Mouse (Mus musculus) midbrain, embryonic 16.5 days (tissue): ENCODE data around the gene Ccdc105. TPM values are rescaled to one million over a fixed set of nuclear protein-coding genes. Genes with fewer than 3 reads are reported as not detected.

Experiments used
- ATAC-seq: fragments of 200-750 bp; cut with Nextera tagmentation; 2 replicates; pipeline ENCODE4 v1.8.0; 2017; ENCODE audit warnings: moderate TSS enrichment
- H3K27ac ChIP-seq: fragments of 300-500 bp; sonication (generic); 2 replicates; pipeline ENCODE4 v1.5.1; 2014; ENCODE audit warnings: mild to moderate bottlenecking, low read length, mixed read lengths
- H3K27me3 ChIP-seq: fragments of 300-500 bp; sonication (generic); 2 replicates; pipeline ENCODE4 v1.6.1; 2014; ENCODE audit warnings: low read depth, low read length, mixed read lengths; ENCODE audit not compliant: control insufficient read depth, insufficient read depth
- H3K36me3 ChIP-seq: fragments of 300-500 bp; sonication (generic); 2 replicates; pipeline ENCODE4 v1.6.1; 2014; ENCODE audit warnings: mild to moderate bottlenecking, low read length, moderate library complexity, mixed read lengths; ENCODE audit not compliant: control insufficient read depth, insufficient read depth
- H3K4me1 ChIP-seq: fragments of 300-500 bp; sonication (generic); 2 replicates; pipeline ENCODE4 v1.6.1; 2014; ENCODE audit warnings: mild to moderate bottlenecking, low read length, mixed read lengths; ENCODE audit not compliant: control insufficient read depth, insufficient read depth
- H3K4me2 ChIP-seq: fragments of 300-500 bp; sonication (generic); 2 replicates; pipeline ENCODE4 v1.6.1; 2014; ENCODE audit warnings: mild to moderate bottlenecking, low read length, mixed read lengths
- H3K4me3 ChIP-seq: fragments of 300-500 bp; sonication (generic); 2 replicates; pipeline ENCODE4 v1.5.1; 2014; ENCODE audit warnings: low read depth, mild to moderate bottlenecking, low read length, moderate library complexity, mixed read lengths
- H3K9ac ChIP-seq: fragments of 300-500 bp; sonication (generic); 2 replicates; pipeline ENCODE4 v1.6.1; 2014; ENCODE audit warnings: low read depth, low read length, mixed read lengths
- H3K9me3 ChIP-seq: fragments of 300-500 bp; sonication (generic); replicated peaks from 2 replicates; pipeline ENCODE4 v1.6.1; 2014; ENCODE audit warnings: mild to moderate bottlenecking, low read length, mixed read lengths; ENCODE audit not compliant: control insufficient read depth, poor library complexity, severe bottlenecking
- WGBS: fragments of 180-500 bp; shearing (Covaris S2); extraction: QIAGEN DNeasy Blood & Tissue Kit; methylation state at CpG from one replicate; pipeline ENCODE4 v1.1.7; 2014; 5-methylcytosine and 5-hydroxymethylcytosine counted together
- polyA plus RNA-seq: library from polyadenylated mRNA; unstranded; fragments of >200 nt; fragmentation: Nextera tagmentation; extraction: Ambion mirVana; gene quantifications from 2 replicates; pipeline ENCODE4 v1.2.1, GENCODE M21; 2015

The Ccdc105 gene
- polyA plus RNA-seq, 1 experiment from 2014 or later = 0.65 TPM

- Histone ChIP-seq H3K27me3 (no peaks in the 10 kb centered on the region), H3K9ac (no peak overlapping the region), H3K36me3 (no peaks in the 10 kb centered on the region), H3K4me1 (no peaks in the 10 kb centered on the region), H3K4me3 (no peak overlapping the region), H3K27ac (no peak overlapping the region), H3K4me2 (no peak overlapping the region), H3K9me3 (no peaks in the 10 kb centered on the region)
- no peak for ATAC-seq
- WGBS = 71% methylated on average over 2 of the region's 2 CpGs
Observed at GRCm38 (mm10) chr10:78722654-78723053, 30.2 kb downstream of the Ccdc105 start.

GRCm38 (mm10) chr10:78722036-78722435 is 30.8 kb downstream of the Ccdc105 start:
- Histone ChIP-seq H3K4me1 (no peaks in the 10 kb centered on the region), H3K27ac (no peak overlapping the region), H3K9ac (no peak overlapping the region), H3K4me2 (no peak overlapping the region), H3K4me3 (no peak overlapping the region), H3K36me3 (no peaks in the 10 kb centered on the region), H3K27me3 (no peaks in the 10 kb centered on the region), H3K9me3 (no peaks in the 10 kb centered on the region)
- 92% methylated on average over 5 of the region's 5 CpGs for WGBS
- no peak for ATAC-seq

GRCm38 (mm10) chr10:78718056-78718455 is 34.8 kb downstream of the Ccdc105 start, which contains the start of gene Casp14:
Gene Casp14 (minus strand): TSS chr10:78718294.
- H3K9ac ChIP-seq = no peak within 1 kb of the TSS
- H3K9me3 ChIP-seq = no peaks in the 10 kb centered on the region
- WGBS = 65% methylated on average over 11 of the region's 11 CpGs
- H3K4me1 ChIP-seq = no peaks in the 10 kb centered on the region
- H3K36me3 ChIP-seq = no peaks in the 10 kb centered on the region
- H3K4me2 ChIP-seq = no peak within 1 kb of the TSS
- H3K27ac ChIP-seq = no peak within 1 kb of the TSS
- no peak within 1 kb of the TSS for H3K4me3 ChIP-seq
- no peaks in the 10 kb centered on the region for H3K27me3 ChIP-seq
- ATAC-seq = no peak

GRCm38 (mm10) chr10:78716231-78716630 is 36.6 kb downstream of the Ccdc105 start:
- H3K9me3 ChIP-seq = no peaks in the 10 kb centered on the region
- no peaks in the 10 kb centered on the region for H3K36me3 ChIP-seq
- ATAC-seq = no peak
- H3K4me1 ChIP-seq = no peaks in the 10 kb centered on the region
- H3K4me2 ChIP-seq = no peak overlapping the region
- H3K4me3 ChIP-seq = no peak overlapping the region
- no peak overlapping the region for H3K9ac ChIP-seq
- H3K27ac ChIP-seq = no peak overlapping the region
- H3K27me3 ChIP-seq = no peaks in the 10 kb centered on the region

GRCm38 (mm10) chr10:78715156-78715555 is 37.7 kb downstream of the Ccdc105 start:
- Histone ChIP-seq H3K27me3 (no peaks in the 10 kb centered on the region), H3K9ac (no peak overlapping the region), H3K4me3 (no peak overlapping the region), H3K9me3 (no peaks in the 10 kb centered on the region), H3K27ac (no peak overlapping the region), H3K4me1 (no peaks in the 10 kb centered on the region), H3K36me3 (no peaks in the 10 kb centered on the region), H3K4me2 (no peak overlapping the region)
- no peak for ATAC-seq
- 93% methylated on average over 7 of the region's 7 CpGs for WGBS

GRCm38 (mm10) chr10:78714129-78714528 is 38.7 kb downstream of the Ccdc105 start:
- no peak for ATAC-seq
- Histone ChIP-seq H3K9me3 (no peaks in the 10 kb centered on the region), H3K27me3 (no peaks in the 10 kb centered on the region), H3K4me3 (no peak overlapping the region), H3K4me1 (no peaks in the 10 kb centered on the region), H3K4me2 (no peak overlapping the region), H3K36me3 (no peaks in the 10 kb centered on the region), H3K9ac (no peak overlapping the region), H3K27ac (no peak overlapping the region)
- whole genome bisulfite sequencing = 83% methylated on average over 6 of the region's 6 CpGs

- no peaks in the 10 kb centered on the region for H3K9me3 ChIP-seq
- no peaks in the 10 kb centered on the region for H3K36me3 ChIP-seq
- no peaks in the 10 kb centered on the region for H3K27me3 ChIP-seq
- H3K4me2 ChIP-seq = no peak overlapping the region
- H3K4me1 ChIP-seq = no peaks in the 10 kb centered on the region
- ATAC-seq = no peak
- H3K9ac ChIP-seq = no peak overlapping the region
- H3K27ac ChIP-seq = no peak overlapping the region
- no peak overlapping the region for H3K4me3 ChIP-seq
Observed at GRCm38 (mm10) chr10:78710706-78711105, 42.2 kb downstream of the Ccdc105 start.

- no peaks in the 10 kb centered on the region for H3K27me3 ChIP-seq
- no peak overlapping the region for H3K4me3 ChIP-seq
- 61% methylated on average over 3 of the region's 3 CpGs for WGBS
- H3K4me1 ChIP-seq = no peaks in the 10 kb centered on the region
- no peak overlapping the region for H3K9ac ChIP-seq
- H3K27ac ChIP-seq = no peak overlapping the region
- ATAC-seq = no peak
- no peaks in the 10 kb centered on the region for H3K36me3 ChIP-seq
- no peak overlapping the region for H3K4me2 ChIP-seq
- H3K9me3 ChIP-seq = no peaks in the 10 kb centered on the region
Observed at GRCm38 (mm10) chr10:78700881-78701280, 52.0 kb downstream of the Ccdc105 start.
